Mouse (Mus musculus): Measurements from ENCODE around the gene Ifnar1. TPM values are rescaled to one million over a fixed set of nuclear protein-coding genes. Genes with fewer than 3 reads are reported as not detected.

The Ifnar1 gene
- polyA plus RNA-seq, 1 experiment: 16.2 TPM

- Histone ChIP-seq H3K79me2 (ENCODE audit: control insufficient read depth, insufficient read depth) (peaks cover 19% of the 10 kb centered on the region), H3ac (ENCODE audit: control insufficient read depth, insufficient read length) (peak overlapping the region; percentile 21), H3K4me2 (ENCODE audit: low read depth) (peak overlapping the region; percentile 64), H3K27me3 (ENCODE audit: control insufficient read depth, insufficient read depth, insufficient read length) (no peaks in the 10 kb centered on the region), H3K36me3 (ENCODE audit: control insufficient read depth, insufficient read depth) (no peaks in the 10 kb centered on the region), H3K4me3 (peak overlapping the region; percentile 62)
- TF ChIP-seq USF1 (IDR thresholded peaks at IDR 0.05; ENCODE audit: low read depth): no peak
- no peak for TF ChIP-seq REST (IDR thresholded peaks at IDR 0.05; ENCODE audit: insufficient read depth, insufficient read length)
- no peak for TF ChIP-seq E2F4 (IDR thresholded peaks at IDR 0.05; ENCODE audit: insufficient read depth)
- no peak for TF ChIP-seq TCF3 (IDR thresholded peaks at IDR 0.05; ENCODE audit: insufficient read length, low read depth)
- TF ChIP-seq MYOD1 (IDR thresholded peaks at IDR 0.05; ENCODE audit: control insufficient read depth in 1 of 3, insufficient read length in 2 of 3, low read depth in 2 of 3): no peak
- TF ChIP-seq CEBPB (IDR thresholded peaks at IDR 0.05; ENCODE audit: insufficient read depth, poor library complexity, severe bottlenecking): no peak
- no peak for TF ChIP-seq POLR2A (IDR thresholded peaks at IDR 0.05; ENCODE audit: insufficient read length, low read depth)
- TF ChIP-seq MYOG (IDR thresholded peaks at IDR 0.05; ENCODE audit: control insufficient read depth in 1 of 3, insufficient read depth in 1 of 3, insufficient read length in 2 of 3, low read depth in 2 of 3): no peak
- no peak for TF ChIP-seq TCF12 (IDR thresholded peaks at IDR 0.05; ENCODE audit: insufficient read depth, poor library complexity, severe bottlenecking)
- no peak for TF ChIP-seq MAX (IDR thresholded peaks at IDR 0.05; ENCODE audit: low read depth)
- TF ChIP-seq POLR2AphosphoS2 (IDR thresholded peaks at IDR 0.05; ENCODE audit: insufficient read length, low read depth): no peak
- no peak for TF ChIP-seq SRF (IDR thresholded peaks at IDR 0.05; ENCODE audit: control insufficient read depth, insufficient read length, low read depth)
Measured at GRCm38 (mm10) chr16:91546391-91546835, 61.4 kb downstream of the Ifnar1 start.

GRCm38 (mm10) chr16:91546836-91547741, 62.1 kb downstream of the Ifnar1 start, which contains the start of gene Ifngr2:
Gene Ifngr2, plus strand, starts transcription at chr16:91547072.
- no peaks in the 10 kb centered on the region for H3K27me3 ChIP-seq (ENCODE audit: control insufficient read depth, insufficient read depth, insufficient read length)
- peak within 1 kb of the TSS; percentile 92 for H3K4me2 ChIP-seq (ENCODE audit: low read depth)
- H3K36me3 ChIP-seq (ENCODE audit: control insufficient read depth, insufficient read depth): no peaks in the 10 kb centered on the region
- H3K4me3 ChIP-seq: peak within 1 kb of the TSS; percentile 62
- TF ChIP-seq MYOD1 (IDR thresholded peaks at IDR 0.05; ENCODE audit: control insufficient read depth in 1 of 3, insufficient read length in 2 of 3, low read depth in 2 of 3) (peak in 1 of 3 experiments; percentile 24), POLR2A (IDR thresholded peaks at IDR 0.05; ENCODE audit: insufficient read length, low read depth) (peak; percentile 76), REST (IDR thresholded peaks at IDR 0.05; ENCODE audit: insufficient read depth, insufficient read length) (no peak), SRF (IDR thresholded peaks at IDR 0.05; ENCODE audit: control insufficient read depth, insufficient read length, low read depth) (no peak), POLR2AphosphoS2 (IDR thresholded peaks at IDR 0.05; ENCODE audit: insufficient read length, low read depth) (peak; percentile 65)
- H3ac ChIP-seq (ENCODE audit: control insufficient read depth, insufficient read length): peak within 1 kb of the TSS; percentile 21
- peaks cover 22% of the 10 kb centered on the region for H3K79me2 ChIP-seq (ENCODE audit: control insufficient read depth, insufficient read depth)

GRCm38 (mm10) chr16:91547974-91548373, 62.9 kb downstream of the Ifnar1 start:
- no peak for TF ChIP-seq MAX (IDR thresholded peaks at IDR 0.05; ENCODE audit: low read depth)
- no peak for TF ChIP-seq TCF3 (IDR thresholded peaks at IDR 0.05; ENCODE audit: insufficient read length, low read depth)
- TF ChIP-seq MYOD1 (IDR thresholded peaks at IDR 0.05; ENCODE audit: control insufficient read depth in 1 of 3, insufficient read length in 2 of 3, low read depth in 2 of 3): no peak
- TF ChIP-seq E2F4 (IDR thresholded peaks at IDR 0.05; ENCODE audit: insufficient read depth): no peak
- TF ChIP-seq POLR2A (IDR thresholded peaks at IDR 0.05; ENCODE audit: insufficient read length, low read depth): no peak
- TF ChIP-seq REST (IDR thresholded peaks at IDR 0.05; ENCODE audit: insufficient read depth, insufficient read length): no peak
- TF ChIP-seq TCF12 (IDR thresholded peaks at IDR 0.05; ENCODE audit: insufficient read depth, poor library complexity, severe bottlenecking): no peak
- TF ChIP-seq CEBPB (IDR thresholded peaks at IDR 0.05; ENCODE audit: insufficient read depth, poor library complexity, severe bottlenecking): no peak
- no peak for TF ChIP-seq USF1 (IDR thresholded peaks at IDR 0.05; ENCODE audit: low read depth)
- TF ChIP-seq MYOG (IDR thresholded peaks at IDR 0.05; ENCODE audit: control insufficient read depth in 1 of 3, insufficient read depth in 1 of 3, insufficient read length in 2 of 3, low read depth in 2 of 3): no peak
- TF ChIP-seq SRF (IDR thresholded peaks at IDR 0.05; ENCODE audit: control insufficient read depth, insufficient read length, low read depth): no peak
- no peak for TF ChIP-seq POLR2AphosphoS2 (IDR thresholded peaks at IDR 0.05; ENCODE audit: insufficient read length, low read depth)
- no peaks in the 10 kb centered on the region for H3K36me3 ChIP-seq (ENCODE audit: control insufficient read depth, insufficient read depth)
- peak overlapping the region; percentile 62 for H3K4me3 ChIP-seq
- no peaks in the 10 kb centered on the region for H3K27me3 ChIP-seq (ENCODE audit: control insufficient read depth, insufficient read depth, insufficient read length)
- H3ac ChIP-seq (ENCODE audit: control insufficient read depth, insufficient read length): no peak overlapping the region
- peaks cover 22% of the 10 kb centered on the region for H3K79me2 ChIP-seq (ENCODE audit: control insufficient read depth, insufficient read depth)
- peak overlapping the region; percentile 92 for H3K4me2 ChIP-seq (ENCODE audit: low read depth)

GRCm38 (mm10) chr16:91548586-91548985, 63.5 kb downstream of the Ifnar1 start:
- no peak for TF ChIP-seq USF1 (IDR thresholded peaks at IDR 0.05; ENCODE audit: low read depth)
- TF ChIP-seq MYOG (IDR thresholded peaks at IDR 0.05; ENCODE audit: control insufficient read depth in 1 of 3, insufficient read depth in 1 of 3, insufficient read length in 2 of 3, low read depth in 2 of 3): no peak
- TF ChIP-seq E2F4 (IDR thresholded peaks at IDR 0.05; ENCODE audit: insufficient read depth): no peak
- no peak for TF ChIP-seq CEBPB (IDR thresholded peaks at IDR 0.05; ENCODE audit: insufficient read depth, poor library complexity, severe bottlenecking)
- TF ChIP-seq POLR2AphosphoS2 (IDR thresholded peaks at IDR 0.05; ENCODE audit: insufficient read length, low read depth): no peak
- no peak for TF ChIP-seq POLR2A (IDR thresholded peaks at IDR 0.05; ENCODE audit: insufficient read length, low read depth)
- TF ChIP-seq TCF12 (IDR thresholded peaks at IDR 0.05; ENCODE audit: insufficient read depth, poor library complexity, severe bottlenecking): no peak
- TF ChIP-seq TCF3 (IDR thresholded peaks at IDR 0.05; ENCODE audit: insufficient read length, low read depth): no peak
- no peak for TF ChIP-seq MAX (IDR thresholded peaks at IDR 0.05; ENCODE audit: low read depth)
- TF ChIP-seq MYOD1 (IDR thresholded peaks at IDR 0.05; ENCODE audit: control insufficient read depth in 1 of 3, insufficient read length in 2 of 3, low read depth in 2 of 3): no peak
- TF ChIP-seq SRF (IDR thresholded peaks at IDR 0.05; ENCODE audit: control insufficient read depth, insufficient read length, low read depth): no peak
- TF ChIP-seq REST (IDR thresholded peaks at IDR 0.05; ENCODE audit: insufficient read depth, insufficient read length): no peak
- Histone ChIP-seq H3K4me2 (ENCODE audit: low read depth) (peak overlapping the region; percentile 92), H3K4me3 (peak overlapping the region; percentile 62), H3ac (ENCODE audit: control insufficient read depth, insufficient read length) (no peak overlapping the region), H3K36me3 (ENCODE audit: control insufficient read depth, insufficient read depth) (no peaks in the 10 kb centered on the region), H3K79me2 (ENCODE audit: control insufficient read depth, insufficient read depth) (peaks cover 22% of the 10 kb centered on the region), H3K27me3 (ENCODE audit: control insufficient read depth, insufficient read depth, insufficient read length) (no peaks in the 10 kb centered on the region)
